Mouse (Mus musculus): ENCODE data around the gene Elmsan1. TPM values are rescaled to one million over a fixed set of nuclear protein-coding genes. Genes with fewer than 3 reads are reported as not detected.

Elmsan1 gene
- total RNA-seq, 2 experiments from 2014 or later, result 15.6 to 18.5 TPM

DNA sequence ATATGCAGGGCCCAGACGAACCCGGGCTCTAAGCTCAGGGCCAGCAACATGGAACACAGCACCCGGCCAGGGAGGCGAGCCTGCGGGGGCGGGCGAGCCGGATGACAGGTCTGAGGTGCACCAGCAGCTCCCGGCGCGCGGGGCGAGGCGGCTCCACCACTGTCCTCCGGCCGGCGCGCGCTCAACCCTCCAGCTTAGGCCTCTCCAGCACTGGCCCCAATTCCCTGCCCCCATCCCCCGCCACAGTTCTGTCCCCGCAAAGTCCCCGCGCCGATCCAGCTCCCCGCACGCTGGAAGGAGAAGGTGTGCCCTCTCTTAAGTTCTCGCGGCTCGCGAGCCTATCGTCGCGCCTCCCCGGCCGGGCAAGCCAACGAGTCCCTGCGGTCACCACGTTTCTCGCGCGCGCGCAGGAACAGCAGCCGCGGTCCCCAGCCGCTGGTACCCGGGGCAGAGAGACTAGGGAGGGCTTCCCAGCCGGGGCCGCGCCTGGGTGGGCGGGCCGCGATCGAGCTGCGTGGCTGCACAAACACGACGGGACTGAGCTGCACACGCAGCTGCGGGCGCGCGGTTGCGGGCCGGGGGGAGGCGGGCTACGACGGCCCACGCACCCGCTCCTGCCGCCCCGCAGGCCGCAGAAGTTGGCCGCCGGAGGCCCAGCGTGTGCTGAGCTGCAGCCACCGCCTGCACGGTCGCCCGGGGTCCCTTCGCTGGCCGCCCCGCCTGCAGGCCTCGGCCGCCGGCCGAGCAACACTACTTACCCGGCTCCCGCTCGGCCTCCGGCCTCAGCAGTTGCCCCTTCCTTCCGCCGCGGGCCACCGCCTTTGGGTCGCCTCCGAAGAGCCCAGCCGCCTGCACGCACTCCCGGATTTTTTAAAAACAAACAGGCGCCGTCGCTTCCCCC lies 25.7 kb downstream of the Elmsan1 start:
- peak; percentile 80 for DNase-seq

DNA sequence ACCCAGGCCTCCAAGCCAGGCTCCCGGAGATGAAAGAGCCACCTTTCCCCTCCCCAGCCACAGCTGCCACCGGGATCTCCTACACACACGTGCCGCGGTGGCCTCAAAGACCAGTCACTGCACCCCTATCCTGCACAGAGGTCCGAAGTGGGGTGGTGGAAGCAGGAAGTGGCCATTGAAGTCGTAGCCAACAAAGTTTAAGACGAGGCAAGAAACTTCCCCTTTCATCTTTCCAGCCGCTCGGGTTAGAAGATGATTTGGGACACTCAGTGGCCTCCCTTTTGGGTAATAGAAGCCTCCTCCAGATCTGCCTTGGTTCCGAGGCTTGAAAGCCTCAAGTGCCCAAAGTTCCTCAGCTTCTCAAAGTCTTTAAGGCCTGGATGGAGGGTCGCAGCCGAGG lies 26.4 kb downstream of the Elmsan1 start:
- no peak for DNase-seq

DNA sequence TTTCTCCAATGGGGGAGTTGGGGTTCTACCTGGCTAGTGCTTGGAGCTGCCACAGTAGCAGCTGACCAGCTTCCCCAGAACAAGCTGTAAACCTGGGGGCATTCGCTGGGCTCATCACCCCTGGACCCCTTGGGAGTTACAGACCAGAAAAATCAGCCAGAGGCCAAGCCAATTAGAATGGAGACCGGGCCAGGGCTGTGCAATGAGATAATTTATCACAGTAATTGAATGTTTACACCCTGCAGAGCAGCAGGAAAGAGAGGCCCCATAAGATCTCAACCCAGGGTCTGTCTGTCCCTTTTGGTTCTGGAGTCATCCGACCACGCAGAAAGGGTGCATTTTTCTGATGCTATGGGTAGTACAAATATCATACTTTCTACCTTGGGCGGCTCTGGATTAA lies 26.9 kb downstream of the Elmsan1 start:
- DNase-seq, result no peak

DNA sequence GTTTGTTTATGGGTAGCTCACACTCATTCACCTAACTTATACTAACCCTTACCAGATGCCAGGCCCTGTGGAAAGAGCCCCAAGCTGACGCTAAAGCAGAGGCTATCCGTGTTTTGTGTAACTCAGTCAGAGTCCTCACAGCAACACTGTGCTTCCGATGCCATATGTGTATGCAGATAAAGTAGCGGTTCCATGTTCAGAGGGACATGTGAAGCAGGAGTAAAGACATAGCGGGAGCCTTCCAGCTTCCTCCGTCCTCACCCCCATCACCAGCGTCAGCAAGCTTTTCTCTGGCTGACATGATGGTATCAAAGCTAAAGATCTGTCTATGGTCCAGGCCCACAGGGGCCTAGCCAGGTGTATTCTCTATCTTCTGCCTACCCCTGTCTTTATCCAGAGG lies 27.5 kb downstream of the Elmsan1 start:
- no peak for DNase-seq

DNA sequence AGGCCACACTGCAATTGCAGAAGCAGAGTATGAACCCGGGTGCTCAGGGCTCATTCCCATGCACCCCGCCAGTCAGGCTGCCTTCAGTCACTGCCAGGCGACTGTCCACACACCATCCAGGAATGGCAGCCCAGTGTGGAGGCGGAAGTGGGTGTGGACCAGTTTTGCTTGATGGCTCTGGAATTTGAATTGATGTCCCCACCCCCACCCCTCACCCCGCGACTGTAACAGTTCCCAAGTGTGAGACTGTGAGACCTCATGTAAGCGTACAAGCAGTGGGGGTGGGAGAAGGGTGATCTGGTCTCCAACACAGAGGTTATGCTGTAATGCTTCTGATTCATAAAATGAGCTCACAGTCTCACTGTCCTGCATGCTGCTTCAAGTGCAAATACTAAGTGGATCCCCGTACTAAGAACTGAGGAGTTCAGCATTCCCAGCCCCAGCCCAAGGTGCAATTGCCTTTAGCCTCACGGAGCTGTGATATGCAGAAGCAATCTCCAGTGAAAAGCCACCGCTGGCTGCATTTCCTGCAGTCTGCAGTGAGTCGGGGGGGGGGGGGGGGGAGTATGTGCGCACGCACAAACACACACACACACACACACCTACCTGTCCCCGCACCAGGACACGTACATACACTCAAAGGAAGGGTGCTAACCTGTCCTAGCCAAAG lies 28.4 kb downstream of the Elmsan1 start:
- DNase-seq, result no peak

DNA sequence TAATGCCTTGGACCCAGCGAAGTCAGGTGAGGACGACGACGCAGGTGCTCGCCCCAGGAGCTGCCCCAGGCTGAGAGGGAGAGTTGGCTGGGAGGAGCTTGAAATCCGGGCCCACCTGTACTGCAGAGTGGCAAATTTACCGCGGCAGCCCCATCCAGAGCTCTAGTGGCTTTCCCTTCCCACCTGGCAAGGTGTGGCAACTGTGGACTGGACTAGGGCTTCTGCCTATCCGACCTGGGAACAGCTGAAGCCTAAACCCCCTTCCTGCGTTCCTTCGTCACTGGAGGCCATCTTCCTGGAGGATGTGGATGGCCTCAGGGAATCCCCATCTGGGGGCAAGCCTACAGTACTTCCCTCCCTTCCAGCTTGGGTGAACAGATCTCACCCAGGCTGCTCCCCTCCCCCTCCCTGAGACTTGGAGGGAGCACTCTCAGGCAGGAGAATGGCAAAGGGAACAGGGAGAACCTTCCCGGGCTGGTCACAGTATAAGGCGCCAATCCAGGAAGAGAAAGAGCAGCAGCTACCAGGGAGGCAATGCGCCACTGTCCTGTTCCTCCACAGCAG lies 29.7 kb downstream of the Elmsan1 start:
- no peak for DNase-seq

DNA sequence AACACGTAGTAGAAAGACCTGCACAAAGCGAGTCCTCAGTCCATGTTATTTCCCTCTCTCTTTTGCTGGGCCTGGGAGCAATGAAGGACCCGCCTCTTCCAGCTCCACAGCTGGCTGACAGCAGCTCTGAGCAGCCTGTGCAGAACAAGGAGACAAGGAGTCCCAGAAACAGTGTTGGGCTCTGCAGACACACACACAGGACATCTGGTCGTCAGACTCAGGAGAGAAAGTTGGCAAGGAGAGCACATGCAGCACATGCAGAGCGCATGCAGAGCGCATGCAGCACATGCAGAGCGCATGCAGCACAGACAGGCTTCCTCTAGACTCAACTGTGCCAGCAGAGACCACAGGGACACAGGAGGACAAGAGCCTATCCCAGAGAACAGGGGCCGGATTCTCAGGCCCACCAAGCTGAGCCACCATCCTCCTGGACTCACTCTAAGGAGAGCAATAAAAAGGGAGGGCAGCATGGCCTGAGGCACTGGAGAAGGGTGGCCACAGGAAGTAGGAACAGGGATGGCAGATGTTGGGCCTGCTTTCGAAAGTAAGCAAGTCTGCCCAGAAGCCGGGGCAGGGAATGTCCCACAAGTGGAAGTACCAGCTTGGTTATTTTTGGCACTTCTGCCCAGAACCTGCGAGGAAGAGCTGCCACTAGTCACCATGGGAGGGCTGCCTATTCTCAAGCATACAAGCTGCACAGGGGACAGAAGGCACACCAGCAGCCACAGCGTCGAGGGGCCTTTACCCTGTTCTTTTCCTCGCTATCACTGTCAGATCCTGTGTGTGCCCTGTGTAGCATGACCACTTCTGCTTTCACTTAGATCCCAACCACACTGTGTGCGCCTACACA lies 30.7 kb downstream of the Elmsan1 start:
- no peak for DNase-seq

DNA sequence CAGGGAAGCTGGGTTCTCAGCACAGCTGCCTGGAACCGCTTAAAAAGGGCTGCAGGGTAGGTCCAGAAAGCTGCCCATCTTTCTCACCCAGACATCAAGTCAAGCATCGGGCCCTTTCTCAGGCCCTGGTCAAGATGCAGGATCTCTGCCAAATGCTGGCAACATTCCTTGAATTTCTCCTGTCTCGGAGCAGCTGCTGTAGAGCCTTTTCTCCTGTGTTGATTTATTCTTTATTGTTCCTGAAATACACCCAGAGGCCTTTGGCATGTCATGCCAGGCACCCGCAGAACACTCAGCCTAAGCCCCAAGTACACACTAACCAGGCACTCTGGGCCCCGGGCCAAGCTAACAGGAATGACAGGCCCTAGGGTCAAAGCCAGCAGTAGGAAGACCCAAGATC lies 31.7 kb downstream of the Elmsan1 start:
- DNase-seq, result no peak

DNA sequence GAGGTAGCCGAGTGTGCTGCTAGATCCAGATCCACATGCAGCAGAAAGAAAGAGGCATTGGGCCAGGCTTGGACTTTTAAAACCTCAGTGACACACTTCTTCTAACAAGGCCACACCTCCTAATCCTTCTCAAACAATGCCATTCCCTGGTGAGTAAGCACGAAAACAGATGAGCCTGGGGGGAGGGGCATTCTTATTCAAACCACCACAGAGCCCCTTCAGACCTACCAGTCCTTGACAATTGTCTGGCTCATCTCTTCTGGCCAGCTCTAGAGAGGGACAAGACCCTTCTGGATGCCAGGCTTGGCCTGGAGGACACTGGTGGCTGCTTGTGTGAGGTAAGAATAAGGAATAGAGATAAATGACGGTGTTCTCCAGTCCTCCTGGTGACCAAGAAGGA lies 32.1 kb downstream of the Elmsan1 start:
- DNase-seq, result no peak

DNA sequence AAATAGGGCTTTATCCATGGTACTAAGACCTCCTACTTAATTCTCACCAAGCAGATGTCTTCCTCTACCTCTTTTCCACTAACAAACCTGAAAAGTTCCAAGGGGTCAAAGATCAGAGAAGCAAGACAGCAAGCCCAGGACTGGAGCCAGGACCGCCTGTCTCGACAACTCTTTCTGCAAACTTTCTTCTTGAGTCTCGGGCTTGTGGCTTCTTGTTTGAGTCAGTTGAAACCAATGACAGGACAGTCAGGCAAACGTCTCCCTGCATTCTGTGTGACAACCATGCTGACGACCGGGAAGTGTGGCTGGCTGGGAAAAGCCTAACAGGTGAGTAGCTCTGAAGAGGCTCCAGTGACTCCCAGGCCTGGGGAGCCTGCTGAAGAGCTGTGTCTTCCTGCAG lies 33.1 kb downstream of the Elmsan1 start:
- DNase-seq, result no peak

DNA sequence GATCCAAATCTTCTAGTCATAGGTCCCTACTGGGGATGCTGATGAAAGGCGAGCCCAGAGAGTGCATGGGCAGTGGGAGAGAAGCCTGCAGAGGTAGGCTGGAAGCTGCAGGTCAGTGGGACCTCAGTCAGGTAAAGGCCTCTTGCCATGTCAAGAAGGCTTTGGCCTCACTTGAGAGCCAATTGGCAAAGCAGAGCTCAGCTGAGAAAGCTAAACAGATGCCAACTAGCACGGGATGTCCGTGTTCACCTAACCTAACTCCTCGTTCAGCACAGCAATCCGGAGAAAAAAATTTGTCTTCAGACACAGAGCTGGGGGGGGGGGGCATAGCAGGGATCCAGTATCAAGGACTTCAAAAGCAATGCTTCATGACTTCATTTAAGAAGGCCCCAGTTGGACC lies 33.7 kb downstream of the Elmsan1 start:
- DNase-seq, result no peak

DNA sequence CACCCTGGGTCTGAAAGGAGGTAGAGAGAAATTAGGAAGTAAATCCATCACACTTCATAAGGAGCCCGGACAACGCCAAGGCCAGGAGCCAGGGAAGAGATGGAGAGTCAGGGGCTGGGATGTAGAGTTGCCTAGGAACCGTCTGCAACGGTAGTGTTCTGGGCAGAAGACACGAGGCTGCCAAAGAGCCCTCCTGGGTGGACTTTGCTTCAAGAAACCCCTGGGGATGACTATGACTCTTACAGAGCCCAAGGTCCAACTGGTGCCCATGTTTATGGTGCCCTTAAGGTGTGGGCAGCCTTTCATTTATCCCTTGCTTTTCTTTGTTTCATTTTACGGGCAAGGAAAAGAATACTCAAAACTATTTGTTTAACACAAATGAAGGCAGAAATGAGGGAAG lies 36.7 kb downstream of the Elmsan1 start:
- no peak for DNase-seq

DNA sequence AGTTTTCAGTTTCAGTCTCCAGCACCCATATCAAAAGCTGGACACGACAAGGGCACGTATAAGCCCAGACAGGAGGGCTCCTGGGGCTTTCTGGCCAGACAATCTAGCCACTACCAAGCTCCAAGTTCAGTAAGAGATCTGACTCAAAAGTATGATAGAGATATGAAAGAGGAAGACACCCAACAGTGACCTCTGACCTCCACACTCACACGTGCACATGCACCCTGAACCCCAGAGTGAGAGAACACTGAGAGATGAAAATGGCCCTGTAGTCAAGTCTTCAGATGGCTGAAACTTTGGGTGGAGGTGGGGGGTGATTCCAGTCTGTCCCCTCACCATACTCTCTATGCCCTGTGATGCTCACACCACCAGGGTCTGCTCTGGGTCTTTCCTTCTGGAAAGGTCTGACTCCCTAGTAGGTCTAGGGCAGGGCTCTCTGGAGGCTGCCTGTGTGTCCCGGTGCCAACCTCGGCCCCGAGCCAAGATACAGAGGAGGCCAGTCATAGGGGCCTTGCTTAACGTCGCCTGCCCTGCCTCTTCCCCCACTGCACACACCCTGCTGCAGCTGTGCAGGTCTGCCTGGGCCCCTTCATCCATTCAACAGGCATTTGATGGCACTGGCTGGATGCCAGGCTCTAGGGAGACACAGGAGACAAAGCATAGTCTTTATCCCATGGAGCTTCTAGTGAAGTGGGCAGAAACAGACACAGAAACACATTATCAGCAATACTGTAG lies 37.8 kb downstream of the Elmsan1 start:
- peak; percentile 79 for DNase-seq

DNA sequence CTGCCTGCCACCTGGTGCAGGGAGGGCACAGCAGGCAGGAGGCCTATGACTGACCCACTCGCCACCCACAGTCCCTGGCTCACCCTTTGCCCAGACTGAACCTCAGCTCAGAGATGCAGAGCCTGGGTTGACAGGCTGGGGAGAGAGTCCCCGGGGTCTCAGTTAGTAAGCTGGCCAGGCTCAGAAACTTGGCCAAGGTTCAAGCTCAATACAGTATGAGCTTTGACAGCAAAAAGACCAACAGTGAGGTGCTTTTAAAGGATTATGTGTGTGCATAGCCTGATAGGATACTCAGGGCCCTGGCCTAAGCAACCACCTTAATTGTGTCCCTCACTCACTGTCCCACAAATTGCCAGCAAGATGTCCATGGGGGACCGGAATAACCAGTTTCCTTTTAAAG lies 38.6 kb downstream of the Elmsan1 start:
- DNase-seq, result no peak

DNA sequence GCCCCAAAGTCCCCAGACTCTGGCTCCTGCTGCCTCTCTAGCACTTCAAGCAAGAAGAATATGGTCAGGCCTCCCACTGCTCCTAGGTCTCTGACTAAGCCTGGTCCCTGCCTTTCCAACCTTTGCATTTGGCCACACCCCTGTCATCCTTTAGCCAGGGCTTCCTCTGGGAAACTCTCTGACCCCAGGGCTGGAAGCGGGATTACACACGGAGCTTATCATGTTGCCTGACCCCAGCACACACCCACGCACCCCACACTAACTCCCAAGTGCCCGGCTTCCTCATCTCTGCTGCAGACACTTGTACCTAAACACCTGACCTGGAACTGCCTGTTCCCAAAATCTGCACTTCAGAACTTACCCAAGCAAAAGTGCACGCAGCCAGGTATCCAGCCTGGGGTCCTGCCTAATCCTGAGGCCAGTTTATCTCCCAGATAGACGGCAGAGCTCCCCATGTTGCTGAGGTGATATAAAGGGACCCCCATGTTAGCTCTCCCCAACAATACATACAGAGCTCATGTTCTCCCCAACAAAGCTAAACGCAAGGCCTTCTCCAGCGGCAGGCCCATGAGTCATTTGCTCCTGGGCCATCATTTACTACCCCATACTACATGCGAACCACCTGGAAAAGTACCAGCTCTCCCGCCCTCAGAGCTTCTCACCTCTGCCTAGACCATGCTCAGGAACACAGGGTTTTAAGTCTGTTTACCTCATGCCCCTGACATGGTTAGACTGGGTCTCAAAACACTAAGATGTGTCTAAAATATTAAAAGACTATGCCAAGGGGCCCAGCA lies 39.8 kb downstream of the Elmsan1 start:
- DNase-seq, result no peak

DNA sequence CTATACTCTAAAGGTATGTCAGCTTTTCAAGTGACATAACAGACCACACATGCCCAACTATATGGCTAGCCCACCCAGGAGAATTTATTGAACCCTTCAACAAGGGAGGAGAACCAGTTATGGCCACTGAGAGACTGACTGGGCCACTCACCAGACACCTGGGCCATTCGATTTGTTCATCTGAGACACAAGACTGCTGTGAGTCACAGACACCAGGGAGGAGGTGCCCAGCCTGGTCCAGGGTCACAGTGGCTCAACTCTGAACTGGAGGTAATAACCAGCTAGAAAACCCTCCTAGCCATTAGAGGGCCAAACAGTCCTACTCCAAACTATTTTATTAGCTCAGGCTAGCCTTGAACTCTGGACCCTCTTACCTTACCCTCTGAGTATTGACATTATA lies 40.6 kb downstream of the Elmsan1 start:
- no peak for DNase-seq

DNA sequence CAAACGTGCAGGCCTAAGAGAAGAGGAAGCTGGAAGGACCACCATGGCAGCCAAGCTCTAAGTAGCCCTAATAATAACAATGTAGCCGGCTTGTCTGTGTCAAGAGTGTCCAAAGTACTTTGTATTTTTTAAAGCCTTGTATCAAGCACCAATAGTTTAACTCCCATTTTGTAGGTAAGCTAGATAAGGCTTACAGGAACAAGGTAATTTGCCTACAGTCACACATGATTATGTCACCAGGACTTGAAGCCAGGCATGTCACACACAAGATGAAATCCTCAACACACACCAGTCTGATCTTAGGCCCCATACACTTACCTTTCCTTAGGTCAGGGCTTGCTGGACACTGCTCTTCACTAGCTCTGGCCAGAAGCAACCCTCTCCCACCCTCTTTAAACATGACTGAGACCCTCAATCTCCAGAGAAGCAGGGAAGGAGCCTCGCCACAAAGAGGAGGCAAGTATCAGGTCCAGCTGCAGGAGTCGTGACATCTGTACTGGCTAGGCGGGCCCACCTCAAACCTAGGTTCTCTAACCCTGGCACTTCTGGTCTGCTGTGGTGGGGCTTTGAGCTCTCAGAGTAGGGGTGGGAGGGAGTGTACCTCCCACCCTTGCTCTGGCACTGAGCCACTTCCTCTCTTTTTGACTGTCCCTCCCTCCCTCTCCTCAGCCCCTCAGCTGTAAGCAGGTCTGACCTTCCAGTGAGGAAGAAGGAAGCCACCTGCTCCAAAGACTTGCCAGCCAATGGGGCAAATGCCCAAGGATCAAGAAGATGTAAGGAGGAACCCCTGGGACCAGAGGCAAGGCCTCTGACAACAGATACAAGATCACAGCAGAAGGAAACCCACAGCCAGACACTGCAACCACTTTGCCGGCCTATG lies 41.6 kb downstream of the Elmsan1 start:
- peak; percentile 10 for DNase-seq

DNA sequence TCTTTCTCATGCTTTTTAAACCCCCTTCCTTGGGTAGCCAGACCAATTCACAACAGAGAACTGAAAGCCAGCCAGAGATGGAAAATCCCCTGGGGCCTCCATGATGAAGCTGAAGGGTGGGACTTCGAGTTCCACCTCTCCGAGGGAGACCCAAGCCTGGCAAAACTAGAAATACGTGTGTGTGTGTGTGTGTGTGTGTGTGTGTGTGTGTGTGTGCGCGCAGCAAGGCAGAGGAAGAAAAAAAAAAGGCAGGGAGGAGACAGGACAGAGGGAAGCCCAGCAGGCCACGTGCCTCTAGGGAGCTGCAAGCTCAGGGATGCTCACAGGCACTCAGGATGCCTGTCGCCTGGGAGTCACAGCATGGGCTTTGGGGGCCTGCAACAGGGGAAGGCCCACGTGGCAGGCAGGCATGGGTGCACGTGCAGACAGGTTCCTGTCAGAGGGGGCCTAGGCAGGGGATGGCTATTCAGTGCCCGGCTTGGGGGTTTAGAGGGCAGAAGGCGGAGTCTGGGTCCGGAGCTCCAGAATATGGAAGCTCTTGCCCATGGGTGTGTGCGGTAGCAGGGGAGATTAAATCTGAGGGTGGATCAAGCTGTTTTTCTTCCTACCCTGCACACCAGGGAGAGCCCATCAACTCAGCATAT lies 42.4 kb downstream of the Elmsan1 start:
- peak; percentile 28 for DNase-seq

DNA sequence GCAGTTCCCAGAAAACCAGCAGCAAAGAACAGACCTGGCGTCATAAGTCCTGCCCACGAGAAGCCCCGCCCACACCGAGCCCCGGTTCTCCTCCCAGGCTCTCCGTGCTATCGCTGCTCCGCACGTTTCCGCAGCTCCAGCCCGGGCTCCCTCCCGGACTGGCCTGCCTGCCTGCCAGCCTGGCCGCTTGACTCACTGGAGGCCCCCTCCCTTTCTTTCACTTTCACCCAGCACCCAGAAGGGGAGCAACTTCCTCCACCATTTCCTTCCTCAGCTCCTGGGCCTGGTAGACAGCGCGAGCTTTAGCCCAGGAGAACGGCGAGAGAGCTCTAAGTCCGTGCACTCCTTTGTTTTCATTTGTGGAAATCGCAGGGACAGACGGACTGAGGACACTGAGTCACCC lies 43.0 kb downstream of the Elmsan1 start:
- peak; percentile 77 for DNase-seq
